Mouse (Mus musculus) gastrocnemius, postnatal 25 days (tissue): ENCODE data around the gene Gm21800. TPM values are rescaled to one million over a fixed set of nuclear protein-coding genes. Genes with fewer than 3 reads are reported as not detected.
"Not testable (repeated sequence)": the region's sequence is repeated elsewhere in the genome, so short reads cannot be mapped to it uniquely, and the experiment has no call there.

Source experiments
- DNase-seq: peaks from one replicate; pipeline ENCODE4 v3.0.0; 2022
- long read RNA-seq, 2 experiments: library from polyadenylated mRNA; stranded (forward); transcript quantifications; one replicate each; pipeline ENCODE4 v2.0.0; 2021
- total RNA-seq, 2 experiments: library from RNA; stranded (reverse); gene quantifications; 1 replicate in 1 of 2; 2 replicates in 1 of 2; pipeline ENCODE4 v1.2.3; 2021

The Gm21800 gene
- not detected for total RNA-seq
- long read RNA-seq, experiment 1, result 0 reads
- long read RNA-seq, experiment 2, result 0 reads

GRCm38 (mm10) chrY:41406198-41406597 lies at the start of gene Gm21800:
Gene Gm21800, plus strand, starts transcription at chrY:41406498.
- not testable (repeated sequence) for DNase-seq
